Mouse (Mus musculus): ENCODE results near the gene Alox8.

- no peak for TF ChIP-seq GATA1 (IDR thresholded peaks at IDR 0.05; ENCODE audit: low read length)
- no peak for TF ChIP-seq TAL1 (IDR thresholded peaks at IDR 0.05; ENCODE audit: low read length)
Observed at GRCm38 (mm10) chr11:69197743-69198142, at the start of gene Alox8.
